Mouse (Mus musculus): ENCODE results near the gene Zfp300.

Zfp300 gene

DNA sequence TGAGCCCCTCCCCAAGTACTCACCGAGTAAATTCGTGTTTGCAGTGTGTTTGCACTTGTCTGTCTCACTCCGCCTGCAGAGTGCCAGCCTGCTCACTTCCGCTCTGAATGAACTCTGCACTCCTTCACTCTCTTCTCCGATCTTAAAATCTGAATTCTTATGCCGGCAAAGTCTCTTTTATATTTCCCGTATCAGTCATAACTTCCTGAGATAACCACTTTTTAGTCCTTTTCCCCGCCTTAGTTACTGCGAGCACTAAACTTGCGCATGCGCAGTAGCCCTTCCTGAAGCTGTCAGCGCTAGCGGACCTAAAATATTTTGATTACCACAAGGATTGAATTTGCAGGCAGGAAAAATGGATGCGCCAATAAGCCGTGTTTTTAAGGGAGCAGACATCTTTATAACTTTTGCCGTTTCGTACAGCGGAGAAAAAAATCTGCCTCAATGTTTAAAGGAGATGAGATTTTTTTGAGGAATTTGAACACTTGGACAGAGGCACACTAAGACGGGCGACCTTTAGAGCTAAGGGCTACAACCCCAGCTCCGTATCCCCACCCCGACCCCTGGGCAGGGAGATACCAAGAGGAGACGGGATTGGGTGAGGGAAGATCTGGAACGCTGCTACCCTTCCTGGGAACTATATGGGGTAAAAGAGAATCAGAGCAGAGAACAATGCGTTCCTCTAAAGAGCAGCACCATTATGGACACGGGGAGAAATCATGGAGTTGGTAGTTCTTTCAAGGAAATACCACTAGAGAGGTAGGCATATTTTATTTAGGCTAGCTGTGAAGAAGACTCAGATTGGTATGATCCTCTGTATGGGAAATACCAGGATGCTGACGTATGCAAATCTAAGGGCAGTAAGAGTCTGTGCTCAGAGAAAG lies at the start of gene Zfp300:
Gene Zfp300, minus strand, starts transcription at position 545 of the 884 bp plus-strand sequence.
- DNase-seq (ENCODE audit: low spot score in 2 of 2), result peak; percentile 56 to 72

DNA sequence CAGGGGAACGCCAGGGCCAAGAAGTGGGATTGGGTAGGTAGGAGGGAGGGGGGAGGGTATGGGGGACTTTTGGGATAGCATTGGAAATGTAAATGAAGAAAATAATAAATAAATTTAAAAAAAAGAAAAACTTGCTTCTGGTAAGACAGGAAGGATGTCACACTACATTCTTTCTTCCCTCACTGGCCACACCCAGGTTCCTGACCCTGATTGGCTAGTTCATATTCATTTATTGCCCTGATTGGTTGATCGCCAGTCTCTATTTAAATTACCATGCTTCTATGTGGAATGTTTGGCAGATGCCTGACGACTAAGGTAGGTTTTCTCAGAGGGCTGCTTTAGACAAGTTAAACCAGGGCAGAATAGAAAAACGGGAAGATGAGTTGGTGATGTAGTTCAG lies 26.2 kb upstream of the Zfp300 start, which contains the start of gene Ssxa1:
Gene Ssxa1, plus strand, starts transcription at position 301 of the 400 bp plus-strand sequence.
- no peak for DNase-seq (ENCODE audit: low spot score in 2 of 2)

DNA sequence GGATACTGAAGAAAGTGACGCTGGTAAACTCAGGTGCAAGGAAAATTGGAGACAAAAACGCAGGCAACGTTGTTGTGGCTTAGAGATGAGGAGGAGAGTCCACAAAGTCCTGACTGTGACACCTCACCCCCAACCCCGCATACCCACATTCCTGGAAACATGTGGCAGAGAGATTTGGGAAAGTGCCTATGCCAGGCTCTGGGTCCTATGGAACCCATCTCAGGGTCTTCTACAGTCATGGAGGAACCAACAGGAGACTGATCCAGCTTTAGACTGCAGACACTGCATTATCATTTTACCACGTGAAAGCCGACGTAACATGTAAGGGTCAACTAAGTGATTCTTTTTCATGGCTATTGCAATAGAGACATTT lies 526 bp upstream of the Zfp300 start:
- no peak for DNase-seq (ENCODE audit: low spot score in 2 of 2)

DNA sequence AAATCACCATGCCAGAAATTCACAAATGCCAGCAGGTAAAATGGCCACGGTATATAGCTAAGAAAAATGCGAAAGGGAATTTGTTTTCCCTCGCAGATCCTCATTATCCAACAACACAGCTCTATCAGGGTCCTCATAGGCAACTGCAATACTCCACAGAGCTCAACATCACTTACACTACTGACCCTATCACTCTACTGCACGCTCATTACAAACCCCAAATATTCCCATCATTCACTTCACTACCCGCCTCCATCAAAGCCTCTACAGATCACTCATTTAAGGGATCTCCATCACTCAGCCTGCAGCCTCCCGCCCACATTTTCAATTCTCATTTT lies 713 bp downstream of the Zfp300 start:
- DNase-seq (ENCODE audit: low spot score in 2 of 2), result no peak

DNA sequence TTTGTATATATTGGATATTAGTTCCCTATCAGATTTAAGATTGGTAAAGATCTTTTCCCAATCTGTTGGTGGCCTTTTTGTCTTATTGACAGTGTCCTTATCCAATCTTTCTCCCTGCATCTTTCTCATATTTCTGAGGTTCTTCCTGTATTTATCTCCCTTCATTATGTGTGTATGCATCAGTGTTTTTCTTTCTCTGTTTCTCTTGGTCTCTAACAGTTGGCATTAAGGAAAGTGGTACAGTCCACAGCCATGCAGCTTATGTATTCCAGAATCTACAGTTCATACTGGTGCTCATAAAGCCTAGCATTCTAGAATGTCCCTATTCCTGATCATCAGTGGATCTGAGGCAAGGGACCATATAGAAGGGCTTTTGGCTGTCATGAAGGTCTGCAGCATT lies 21.2 kb downstream of the Zfp300 start, which contains the start of gene Spaca5:
Gene Spaca5, plus strand, starts transcription at position 301 of the 400 bp plus-strand sequence.
- no peak for DNase-seq (ENCODE audit: low spot score in 2 of 2)

DNA sequence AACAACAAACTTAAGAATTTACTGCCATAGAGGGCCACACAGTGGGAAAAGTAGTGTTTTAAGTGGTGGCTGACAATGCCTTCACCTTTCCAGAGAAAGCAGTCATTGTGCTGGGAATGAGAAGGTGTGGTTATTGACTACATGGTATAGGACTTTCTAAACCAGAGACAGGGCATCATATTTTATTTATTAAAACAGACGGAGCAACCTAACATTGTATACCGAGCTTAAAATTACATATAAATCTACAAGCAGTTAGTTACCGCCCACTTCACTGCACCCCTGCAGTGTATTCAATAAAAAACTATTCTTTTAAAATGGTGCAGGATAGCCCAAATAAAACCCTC lies 26.8 kb downstream of the Zfp300 start:
- no peak for DNase-seq (ENCODE audit: low spot score in 2 of 2)

DNA sequence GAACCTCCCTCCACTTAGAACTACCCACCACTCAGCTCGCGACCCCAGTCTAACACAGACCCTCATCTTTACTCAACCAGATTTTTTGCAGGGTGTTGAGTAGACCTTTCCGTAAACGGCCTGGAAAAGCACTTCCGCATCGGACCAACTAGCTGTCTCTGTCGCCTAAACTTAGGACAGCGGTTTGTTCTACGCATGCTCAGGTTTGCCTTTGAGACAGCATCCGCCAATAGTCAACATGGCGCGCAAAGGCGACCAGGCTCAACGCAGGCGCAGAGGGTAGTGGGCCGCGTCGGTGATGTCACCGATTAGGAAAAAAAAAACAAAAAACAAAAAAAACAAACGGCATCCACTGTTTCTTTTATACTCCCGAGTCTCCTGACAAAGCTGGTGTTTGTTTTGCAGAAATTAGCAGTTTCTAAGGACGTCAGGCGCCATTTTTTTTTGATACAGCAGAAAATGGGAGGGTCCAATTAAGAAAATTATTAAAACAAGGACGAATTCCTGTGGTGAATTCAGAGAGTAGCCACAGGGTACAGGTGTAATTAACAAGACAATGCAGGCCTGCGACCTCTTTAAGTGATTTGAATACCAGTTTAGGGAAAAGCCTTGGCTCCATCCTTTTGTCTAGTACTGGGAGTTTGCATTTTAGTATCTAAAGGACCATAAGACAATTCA lies 27.3 kb downstream of the Zfp300 start, which contains the start of gene Zfp182:
Gene Zfp182, minus strand, starts transcription at position 451 of the 678 bp plus-strand sequence.
- DNase-seq (ENCODE audit: low spot score in 2 of 2), result peak; percentile 47 to 77

DNA sequence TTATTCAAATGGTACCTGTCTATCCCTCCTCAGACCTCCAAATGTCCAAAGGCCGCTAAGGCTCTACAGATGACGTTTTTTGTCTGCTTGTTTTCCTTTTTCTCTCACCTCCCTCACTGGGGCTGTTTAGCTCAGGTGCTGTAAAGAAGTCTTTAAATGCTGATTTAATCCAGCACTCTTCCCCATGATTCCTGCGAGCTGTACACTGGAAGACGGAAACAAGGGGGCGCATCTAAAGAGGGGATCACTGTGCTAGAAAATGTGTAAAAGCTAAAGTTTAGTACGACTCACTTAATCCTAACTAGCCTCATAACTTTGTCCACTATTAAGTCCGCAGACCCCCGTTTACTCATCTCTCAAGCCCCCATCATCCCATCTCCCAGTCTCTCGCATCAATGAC lies 27.9 kb downstream of the Zfp300 start:
- no peak for DNase-seq (ENCODE audit: low spot score in 2 of 2)

All from left cerebral cortex, adult 9 months (tissue).